Mouse (Mus musculus): ENCODE measurements at regions not wholly inside any gene's neighbourhood (a gene's known extent, or its start where the extent isn't known, plus 50 kb on each side); places are given as distances from the start of the nearest gene placed in this dataset.

GRCm38 (mm10) chrX:129637016-129637415 lies 112.5 kb upstream of the Diaph2 start:
- H3K4me1 ChIP-seq (ENCODE audit: control insufficient read depth, insufficient read depth, low read length) = no peaks in the 10 kb centered on the region
- no peaks in the 10 kb centered on the region for H3K27me3 ChIP-seq (ENCODE audit: control insufficient read depth, insufficient read depth, low read length)
- 31% methylated on average over 1 of the region's 1 CpGs for WGBS
- no peak overlapping the region for H3K27ac ChIP-seq (replicated peaks; ENCODE audit: insufficient read depth, low read depth, low read length)
- TF ChIP-seq POLR2A (IDR thresholded peaks at IDR 0.05; ENCODE audit: extremely low read depth, insufficient read depth, low read length) (no peak), CTCF (IDR thresholded peaks at IDR 0.05; ENCODE audit: low read depth, low read length) (no peak)
- no peaks in the 10 kb centered on the region for H3K79me2 ChIP-seq (ENCODE audit: control insufficient read depth, insufficient read depth, low read length)
- no peaks in the 10 kb centered on the region for H3K36me3 ChIP-seq (ENCODE audit: control insufficient read depth, insufficient read depth, low read length)
- H3K9ac ChIP-seq (ENCODE audit: low read depth, low read length) = no peak overlapping the region
- no peak for DNase-seq (ENCODE audit: extremely low read depth, low read depth, low spot score)
- H3K4me3 ChIP-seq (ENCODE audit: insufficient read depth, low read depth, low read length) = no peak overlapping the region

- Histone ChIP-seq H3K36me3 (ENCODE audit: control insufficient read depth, insufficient read depth, low read length) (no peaks in the 10 kb centered on the region), H3K4me3 (ENCODE audit: insufficient read depth, low read depth, low read length) (no peak overlapping the region)
Observed at GRCm38 (mm10) chrX:129645106-129645505, 104.4 kb upstream of the Diaph2 start.

GRCm38 (mm10) chrX:129656906-129657305 lies 92.6 kb upstream of the Diaph2 start:
- Histone ChIP-seq H3K9ac (ENCODE audit: low read depth, low read length) (no peak overlapping the region), H3K79me2 (ENCODE audit: control insufficient read depth, insufficient read depth, low read length) (no peaks in the 10 kb centered on the region), H3K27ac (replicated peaks; ENCODE audit: insufficient read depth, low read depth, low read length) (no peak overlapping the region), H3K4me3 (ENCODE audit: insufficient read depth, low read depth, low read length) (no peak overlapping the region), H3K27me3 (ENCODE audit: control insufficient read depth, insufficient read depth, low read length) (no peaks in the 10 kb centered on the region), H3K4me1 (ENCODE audit: control insufficient read depth, insufficient read depth, low read length) (no peaks in the 10 kb centered on the region), H3K36me3 (ENCODE audit: control insufficient read depth, insufficient read depth, low read length) (no peaks in the 10 kb centered on the region)
- TF ChIP-seq POLR2A (IDR thresholded peaks at IDR 0.05; ENCODE audit: extremely low read depth, insufficient read depth, low read length) (no peak), CTCF (IDR thresholded peaks at IDR 0.05; ENCODE audit: low read depth, low read length) (no peak)
- DNase-seq (ENCODE audit: extremely low read depth, low read depth, low spot score) = no peak

More at GRCm38 (mm10) chrX:129645106-129645505, 104.4 kb upstream of the Diaph2 start:
- Histone ChIP-seq H3K27ac (replicated peaks; ENCODE audit: insufficient read depth, low read depth, low read length) (no peak overlapping the region), H3K9ac (ENCODE audit: low read depth, low read length) (no peak overlapping the region), H3K79me2 (ENCODE audit: control insufficient read depth, insufficient read depth, low read length) (no peaks in the 10 kb centered on the region), H3K4me1 (ENCODE audit: control insufficient read depth, insufficient read depth, low read length) (no peaks in the 10 kb centered on the region), H3K27me3 (ENCODE audit: control insufficient read depth, insufficient read depth, low read length) (no peaks in the 10 kb centered on the region)
- 91% methylated on average over 2 of the region's 2 CpGs for WGBS
- peak; percentile 2 for DNase-seq (ENCODE audit: extremely low read depth, low read depth, low spot score)
- no peak for TF ChIP-seq POLR2A (IDR thresholded peaks at IDR 0.05; ENCODE audit: extremely low read depth, insufficient read depth, low read length)
- no peak for TF ChIP-seq CTCF (IDR thresholded peaks at IDR 0.05; ENCODE audit: low read depth, low read length)

GRCm38 (mm10) chrX:129690677-129691076 lies 58.9 kb upstream of the Diaph2 start:
- Histone ChIP-seq H3K9ac (ENCODE audit: low read depth, low read length) (no peak overlapping the region), H3K4me1 (ENCODE audit: control insufficient read depth, insufficient read depth, low read length) (no peaks in the 10 kb centered on the region), H3K27me3 (ENCODE audit: control insufficient read depth, insufficient read depth, low read length) (no peaks in the 10 kb centered on the region), H3K4me3 (ENCODE audit: insufficient read depth, low read depth, low read length) (no peak overlapping the region), H3K79me2 (ENCODE audit: control insufficient read depth, insufficient read depth, low read length) (no peaks in the 10 kb centered on the region), H3K36me3 (ENCODE audit: control insufficient read depth, insufficient read depth, low read length) (no peaks in the 10 kb centered on the region), H3K27ac (replicated peaks; ENCODE audit: insufficient read depth, low read depth, low read length) (no peak overlapping the region)
- DNase-seq (ENCODE audit: extremely low read depth, low read depth, low spot score) = no peak
- 67% methylated on average over 1 of the region's 1 CpGs for WGBS
- TF ChIP-seq POLR2A (IDR thresholded peaks at IDR 0.05; ENCODE audit: extremely low read depth, insufficient read depth, low read length) (no peak), CTCF (IDR thresholded peaks at IDR 0.05; ENCODE audit: low read depth, low read length) (no peak)
